Mouse (Mus musculus) heart, postnatal 14 days (tissue): ENCODE data around the gene Tmprss9. TPM values are rescaled to one million over a fixed set of nuclear protein-coding genes. Genes with fewer than 3 reads are reported as not detected.

Experiments
- DNase-seq, 2 experiments: peaks; one replicate each; pipeline ENCODE4 v3.0.0; 2021 to 2022
- intact Hi-C: fragments of 180-260 bp; cut with DNase I; formaldehyde crosslinking; loops from one replicate; pipeline ENCODE4 v1.15.1; 2025
- total RNA-seq, 2 experiments: library from RNA; stranded (reverse); gene quantifications; 2 replicates each; pipeline ENCODE4 v1.2.3; 2021

Gene Tmprss9
- total RNA-seq, 2 experiments from 2014 or later = not detected

- no peak for DNase-seq
- intact Hi-C loops = no loop called here
These were observed 62.7 kb downstream of the Tmprss9 start for GRCm38 (mm10) chr10:80934136-80934985.

GRCm38 (mm10) chr10:80935241-80935640, 63.6 kb downstream of the Tmprss9 start:
- intact Hi-C loops = no loop called here

GRCm38 (mm10) chr10:80935698-80936097, 64.0 kb downstream of the Tmprss9 start:
- intact Hi-C loops = no loop called here
- no peak for DNase-seq

More at GRCm38 (mm10) chr10:80935241-80935640, 63.6 kb downstream of the Tmprss9 start:
- peak in 1 of 2 experiments; percentile 51 for DNase-seq

GRCm38 (mm10) chr10:80936135-80936809, 64.6 kb downstream of the Tmprss9 start:
- peak; percentile 84 to 87 for DNase-seq
- intact Hi-C loops = no loop called here

- intact Hi-C loops = no loop called here
- DNase-seq = no peak
These were observed 65.1 kb downstream of the Tmprss9 start for GRCm38 (mm10) chr10:80936810-80937164.

- intact Hi-C loops = no loop called here
- DNase-seq = peak; percentile 62 to 73
These were observed 66.0 kb downstream of the Tmprss9 start for GRCm38 (mm10) chr10:80937646-80938045.

GRCm38 (mm10) chr10:80938831-80939550, 67.3 kb downstream of the Tmprss9 start:
- intact Hi-C loops = no loop called here
- DNase-seq = no peak

GRCm38 (mm10) chr10:80939671-80940070, 68.0 kb downstream of the Tmprss9 start:
- intact Hi-C loops = no loop called here
- DNase-seq = peak; percentile 82 to 87

- DNase-seq = peak; percentile 76 to 83
- intact Hi-C loops = no loop called here
These were observed 68.8 kb downstream of the Tmprss9 start for GRCm38 (mm10) chr10:80940320-80940987.

- intact Hi-C loops = no loop called here
- no peak for DNase-seq
These were observed 69.3 kb downstream of the Tmprss9 start for GRCm38 (mm10) chr10:80940988-80941347.

GRCm38 (mm10) chr10:80942919-80943318, 71.3 kb downstream of the Tmprss9 start:
- DNase-seq = no peak
- intact Hi-C loops = no loop called here

- intact Hi-C loops = no loop called here
- DNase-seq = no peak
These were observed 72.1 kb downstream of the Tmprss9 start for GRCm38 (mm10) chr10:80943701-80944100.

GRCm38 (mm10) chr10:80944231-80944630, 72.6 kb downstream of the Tmprss9 start:
- intact Hi-C loops = no loop called here
- no peak for DNase-seq

GRCm38 (mm10) chr10:80946684-80947437, 75.2 kb downstream of the Tmprss9 start:
- no peak for DNase-seq
- intact Hi-C loops = no loop called here

GRCm38 (mm10) chr10:80947802-80948201, 76.2 kb downstream of the Tmprss9 start:
- intact Hi-C loops = no loop called here
- peak; percentile 59 to 65 for DNase-seq

GRCm38 (mm10) chr10:80948570-80948969, 76.9 kb downstream of the Tmprss9 start:
- no peak for DNase-seq
- intact Hi-C loops = no loop called here

- no peak for DNase-seq
- intact Hi-C loops = no loop called here
These were observed 77.4 kb downstream of the Tmprss9 start for GRCm38 (mm10) chr10:80949081-80949480.
